Mouse (Mus musculus) kidney, embryonic 14.5 days (tissue): Measurements from ENCODE around the gene Rufy2. TPM values are rescaled to one million over a fixed set of nuclear protein-coding genes. Genes with fewer than 3 reads are reported as not detected.
"Not testable (repeated sequence)": the region's sequence is repeated elsewhere in the genome, so short reads cannot be mapped to it uniquely, and the experiment has no call there.

ENCODE experiments used
- ATAC-seq: fragments of 200-750 bp; cut with Nextera tagmentation; 2 replicates; pipeline ENCODE4 v1.8.0; 2017; ENCODE audit warnings: moderate number of reproducible peaks, mild to moderate bottlenecking, moderate TSS enrichment, moderate library complexity; ENCODE audit not compliant: low FRiP score, low TSS enrichment
- H3K27ac ChIP-seq: fragments of 300-500 bp; sonication (generic); 2 replicates; pipeline ENCODE4 v1.5.1; 2014; ENCODE audit warnings: low read depth, mild to moderate bottlenecking, low read length, moderate library complexity, mixed read lengths
- H3K27me3 ChIP-seq: fragments of 300-500 bp; sonication (generic); 2 replicates; pipeline ENCODE4 v1.6.1; 2014; ENCODE audit warnings: mild to moderate bottlenecking, low read length; ENCODE audit not compliant: control insufficient read depth, insufficient read depth
- H3K36me3 ChIP-seq: fragments of 300-500 bp; sonication (generic); 2 replicates; pipeline ENCODE4 v1.6.1; 2014; ENCODE audit warnings: low read length, mixed read lengths; ENCODE audit not compliant: control insufficient read depth, insufficient read depth
- H3K4me1 ChIP-seq: fragments of 300-500 bp; sonication (generic); 2 replicates; pipeline ENCODE4 v1.6.1; 2014; ENCODE audit warnings: low read length, mixed read lengths; ENCODE audit not compliant: control insufficient read depth, insufficient read depth
- H3K4me2 ChIP-seq: fragments of 300-500 bp; sonication (generic); replicated peaks from 2 replicates; pipeline ENCODE4 v1.6.1; 2014; ENCODE audit warnings: low read depth, mild to moderate bottlenecking, low read length
- H3K4me3 ChIP-seq: fragments of 300-500 bp; sonication (generic); 2 replicates; pipeline ENCODE4 v1.5.1; 2014; ENCODE audit warnings: mild to moderate bottlenecking, low read length
- H3K9ac ChIP-seq: fragments of 300-500 bp; sonication (generic); 2 replicates; pipeline ENCODE4 v1.6.1; 2014; ENCODE audit warnings: low read depth, mild to moderate bottlenecking, low read length, moderate library complexity
- H3K9me3 ChIP-seq: fragments of 300-500 bp; sonication (generic); 2 replicates; pipeline ENCODE4 v1.6.1; 2016; ENCODE audit warnings: low read length; ENCODE audit not compliant: control insufficient read depth
- WGBS: fragments of 180-500 bp; shearing (Covaris S2); extraction: QIAGEN DNeasy Blood & Tissue Kit; methylation state at CpG from one replicate; pipeline ENCODE4 v1.1.7; 2014; 5-methylcytosine and 5-hydroxymethylcytosine counted together
- polyA plus RNA-seq: library from polyadenylated mRNA; unstranded; fragments of >200 nt; fragmentation: Nextera tagmentation; extraction: Ambion mirVana; gene quantifications from 2 replicates; pipeline ENCODE4 v1.2.1, GENCODE M21; 2014

Rufy2 gene
- polyA plus RNA-seq, 1 experiment from 2014 or later = 28.4 TPM

DNA sequence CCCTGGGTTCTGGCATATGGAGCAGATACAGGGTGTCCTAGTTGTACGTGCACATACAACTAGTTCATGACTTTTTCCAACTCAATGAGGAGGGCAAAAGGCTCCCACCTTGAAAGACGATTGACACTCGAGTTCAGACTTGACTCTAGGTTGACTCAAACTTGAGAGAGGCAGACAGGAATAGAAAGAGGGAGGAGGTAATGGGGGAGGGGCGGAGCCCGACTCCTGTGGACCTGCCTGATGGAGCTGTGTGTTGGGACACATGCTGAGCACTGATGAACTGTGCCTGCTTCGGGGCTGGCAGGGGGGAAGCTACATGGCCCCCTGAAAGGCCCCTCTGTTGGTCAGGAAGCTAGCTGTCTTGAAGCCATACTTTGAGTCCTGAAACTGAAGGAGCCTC lies 73.0 kb downstream of the Rufy2 start:
- H3K27ac ChIP-seq = no peak overlapping the region
- no peaks in the 10 kb centered on the region for H3K4me1 ChIP-seq
- no peaks in the 10 kb centered on the region for H3K27me3 ChIP-seq
- no peak overlapping the region for H3K9ac ChIP-seq
- ATAC-seq = no peak
- H3K4me3 ChIP-seq = no peak overlapping the region
- no peaks in the 10 kb centered on the region for H3K9me3 ChIP-seq
- WGBS = 60% methylated on average over 6 of the region's 6 CpGs
- no peaks in the 10 kb centered on the region for H3K36me3 ChIP-seq
- no peak overlapping the region for H3K4me2 ChIP-seq

DNA sequence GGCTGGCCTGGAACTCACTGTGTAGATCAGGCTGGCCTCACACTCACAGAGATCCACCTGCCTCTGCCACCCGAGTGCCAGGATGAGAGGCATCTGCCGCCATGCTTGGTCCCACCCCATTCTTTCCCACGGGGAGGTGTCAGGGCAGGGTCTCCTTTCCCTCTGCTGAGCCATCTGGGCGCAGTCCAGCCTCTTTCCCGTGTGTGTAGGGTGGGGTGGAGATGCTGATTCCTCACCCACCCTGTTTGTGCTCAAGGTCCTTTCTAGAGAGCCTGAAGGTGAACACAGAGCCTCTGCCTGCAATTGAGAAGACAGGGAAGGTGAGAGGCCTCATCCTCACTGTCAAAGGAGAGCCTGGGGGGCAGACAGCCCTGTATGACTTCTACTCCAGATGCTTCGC lies 74.0 kb downstream of the Rufy2 start:
- not testable (repeated sequence) for ATAC-seq, H3K4me1 ChIP-seq, H3K27me3 ChIP-seq, H3K4me2 ChIP-seq, H3K9ac ChIP-seq, H3K9me3 ChIP-seq, H3K36me3 ChIP-seq, H3K27ac ChIP-seq, H3K4me3 ChIP-seq
- 84% methylated on average over 6 of the region's 6 CpGs for WGBS

DNA sequence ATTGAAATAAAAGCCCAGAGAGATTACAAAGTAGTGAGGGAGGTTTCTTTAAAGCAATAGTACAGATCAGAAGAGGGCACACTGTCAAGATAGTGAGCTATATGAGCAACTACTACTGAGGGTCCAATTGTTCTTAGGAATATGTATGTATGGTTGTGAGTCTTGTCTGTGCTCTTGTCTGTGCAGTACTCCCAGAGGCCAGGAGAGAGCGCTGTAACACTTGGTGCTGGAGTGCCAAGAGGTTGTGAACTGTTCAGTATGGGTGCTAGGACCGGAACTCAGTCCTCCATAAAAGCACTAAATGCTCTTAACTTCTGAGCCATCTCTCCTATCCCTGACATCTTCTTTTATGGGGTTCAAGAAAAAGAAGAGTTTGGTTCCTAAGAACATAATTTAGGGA lies 74.6 kb downstream of the Rufy2 start:
- no peak for ATAC-seq
- H3K9ac ChIP-seq = no peak overlapping the region
- WGBS = 83% methylated on average over 2 of the region's 2 CpGs
- H3K9me3 ChIP-seq = no peaks in the 10 kb centered on the region
- H3K36me3 ChIP-seq = no peaks in the 10 kb centered on the region
- no peaks in the 10 kb centered on the region for H3K4me1 ChIP-seq
- no peak overlapping the region for H3K4me3 ChIP-seq
- no peaks in the 10 kb centered on the region for H3K27me3 ChIP-seq
- H3K4me2 ChIP-seq = no peak overlapping the region
- H3K27ac ChIP-seq = no peak overlapping the region

DNA sequence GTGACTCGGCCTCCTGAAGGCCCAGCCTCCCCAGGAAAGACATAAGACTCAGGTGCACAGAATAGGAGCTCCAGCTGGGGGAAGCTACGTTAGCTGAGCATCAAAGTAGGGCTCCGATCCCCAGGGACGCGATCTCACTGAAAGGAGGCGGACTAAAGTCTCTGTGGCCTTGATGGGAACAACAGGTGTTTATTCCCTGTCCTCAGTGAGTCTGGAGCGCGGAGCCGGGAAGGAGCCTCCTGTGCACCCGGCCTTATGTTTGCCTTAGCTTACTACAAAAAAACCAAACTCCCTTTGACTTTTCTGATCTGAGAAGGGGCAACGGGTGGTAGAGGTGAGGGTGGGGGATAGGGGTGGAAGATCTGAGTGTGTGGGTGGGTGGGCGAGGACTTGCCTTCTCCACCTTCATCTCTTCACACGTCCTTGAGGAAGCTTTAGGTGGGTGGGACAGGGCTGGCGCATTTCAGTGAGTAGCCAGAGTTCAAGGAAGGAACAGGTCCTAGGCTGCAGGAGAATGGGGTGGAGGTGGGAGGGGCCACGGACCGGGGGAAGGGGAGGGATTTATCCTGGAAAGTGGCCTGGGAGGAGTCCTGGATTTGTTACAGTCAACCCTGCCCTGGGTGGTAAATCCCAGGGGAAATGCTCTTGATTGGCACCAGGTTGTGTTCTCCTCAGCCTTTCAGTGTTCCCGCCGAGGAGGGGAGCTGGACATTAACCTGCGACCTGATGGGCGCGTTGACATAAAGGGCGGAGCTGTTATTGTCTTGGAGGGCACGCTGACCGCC lies 77.1 kb downstream of the Rufy2 start:
- H3K4me1 ChIP-seq = no peaks in the 10 kb centered on the region
- H3K36me3 ChIP-seq = no peaks in the 10 kb centered on the region
- H3K27ac ChIP-seq = no peak overlapping the region
- H3K4me2 ChIP-seq = no peak overlapping the region; the same call in 1 of the 2 replicates
- H3K27me3 ChIP-seq = no peaks in the 10 kb centered on the region
- H3K4me3 ChIP-seq = no peak overlapping the region
- WGBS = 32% methylated on average over 24 of the region's 24 CpGs
- H3K9me3 ChIP-seq = no peaks in the 10 kb centered on the region
- ATAC-seq = 0 out of 2 replicates have a peak, but pooled peaks have one; percentile 58
- H3K9ac ChIP-seq = no peak overlapping the region

DNA sequence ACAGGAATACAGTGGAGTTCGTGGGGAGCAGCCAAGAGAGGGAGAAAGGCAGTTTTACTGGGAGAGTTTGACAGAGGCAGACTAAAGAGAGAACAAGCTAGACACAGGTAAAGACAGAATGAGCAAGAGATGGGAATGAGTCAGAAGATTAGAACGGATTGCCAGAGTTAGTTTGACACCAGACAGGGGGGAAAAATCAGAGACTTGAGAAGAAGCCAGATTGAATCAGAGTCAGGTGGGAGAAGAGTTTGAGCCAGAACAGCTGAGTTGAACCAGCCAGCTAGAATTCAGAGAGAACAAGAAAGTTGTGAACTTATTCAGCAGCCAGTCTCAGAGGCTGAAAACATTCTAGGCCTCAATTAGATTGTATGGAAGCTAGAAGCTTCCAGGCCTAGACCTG lies 79.8 kb downstream of the Rufy2 start, which contains the start of gene Pbld1:
Pbld1 (plus strand) TSS at position 301 of the 400 bp plus-strand sequence.
- no peak within 1 kb of the TSS for H3K4me2 ChIP-seq
- no peak within 1 kb of the TSS for H3K9ac ChIP-seq
- H3K4me3 ChIP-seq = no peak within 1 kb of the TSS
- no peak for ATAC-seq
- H3K9me3 ChIP-seq = no peaks in the 10 kb centered on the region
- no peaks in the 10 kb centered on the region for H3K27me3 ChIP-seq
- H3K27ac ChIP-seq = no peak within 1 kb of the TSS
- H3K4me1 ChIP-seq = no peaks in the 10 kb centered on the region
- H3K36me3 ChIP-seq = no peaks in the 10 kb centered on the region
- WGBS = 84% methylated on average over 2 of the region's 2 CpGs

DNA sequence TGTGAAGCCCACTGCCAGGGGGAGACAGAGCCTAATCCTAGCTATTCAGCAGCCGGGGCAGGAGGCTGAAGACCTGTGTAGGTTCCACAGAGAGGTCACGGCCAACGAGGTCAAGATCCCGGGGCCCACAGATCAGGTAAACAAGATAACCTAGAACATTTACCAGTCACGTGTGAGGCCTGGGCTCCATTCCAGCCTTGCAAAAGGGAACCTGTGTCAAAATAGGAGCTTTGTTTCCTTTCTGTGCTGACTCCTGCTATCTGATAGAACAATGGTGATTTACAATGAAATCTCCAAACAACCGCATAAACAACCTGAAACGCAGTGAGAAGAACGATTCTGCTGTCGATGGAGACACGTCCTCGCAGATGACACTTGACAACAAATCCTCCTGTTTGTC lies 80.4 kb downstream of the Rufy2 start:
- Histone ChIP-seq H3K4me3 (no peak overlapping the region), H3K27ac (no peak overlapping the region), H3K4me2 (no peak overlapping the region), H3K27me3 (no peaks in the 10 kb centered on the region), H3K9me3 (no peaks in the 10 kb centered on the region), H3K9ac (no peak overlapping the region), H3K4me1 (no peaks in the 10 kb centered on the region), H3K36me3 (no peaks in the 10 kb centered on the region)
- no peak for ATAC-seq
- WGBS = 45% methylated on average over 11 of the region's 11 CpGs

DNA sequence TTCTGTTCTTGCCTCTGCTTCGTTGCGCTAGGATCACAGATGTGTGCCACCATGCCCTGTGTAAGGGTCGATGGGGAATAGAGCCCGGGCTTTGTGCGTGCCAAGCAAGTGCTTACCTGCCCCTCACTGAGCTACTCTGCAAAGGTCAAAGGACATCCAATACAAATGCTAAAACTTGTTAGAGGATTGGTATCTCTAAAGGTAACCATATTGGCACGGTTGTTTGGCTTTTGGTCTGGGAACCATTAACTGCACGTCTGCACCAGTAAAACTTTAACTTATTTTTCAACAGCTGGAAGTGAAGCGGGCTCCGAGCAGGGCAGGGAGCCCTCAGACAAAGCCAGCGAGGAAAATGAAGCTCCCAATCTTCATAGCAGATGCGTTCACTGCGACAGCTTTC lies 81.2 kb downstream of the Rufy2 start:
- no peaks in the 10 kb centered on the region for H3K27me3 ChIP-seq
- 74% methylated on average over 12 of the region's 12 CpGs for WGBS
- no peak overlapping the region for H3K4me3 ChIP-seq
- no peaks in the 10 kb centered on the region for H3K4me1 ChIP-seq
- no peaks in the 10 kb centered on the region for H3K9me3 ChIP-seq
- H3K9ac ChIP-seq = no peak overlapping the region
- no peak overlapping the region for H3K27ac ChIP-seq
- no peak overlapping the region for H3K4me2 ChIP-seq
- no peaks in the 10 kb centered on the region for H3K36me3 ChIP-seq
- no peak for ATAC-seq

DNA sequence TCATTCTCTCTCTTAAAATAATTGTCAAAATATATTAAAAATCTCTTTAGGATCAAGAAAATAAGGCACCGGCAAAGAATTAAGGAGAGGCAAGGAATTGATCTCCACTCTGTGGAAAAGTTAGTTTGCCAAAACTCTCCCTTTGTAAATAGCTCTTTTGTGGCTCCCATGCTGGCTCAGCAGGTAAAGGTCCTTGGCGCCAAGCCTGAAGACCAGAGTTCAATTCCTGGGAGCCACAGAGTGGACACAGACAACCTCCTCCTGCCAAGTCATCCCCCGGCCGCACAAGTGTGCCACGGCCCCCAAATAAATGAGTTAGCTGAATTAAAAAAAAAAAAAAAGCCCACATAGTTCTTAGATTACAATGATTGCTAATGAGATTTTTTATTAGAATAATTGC lies 82.7 kb downstream of the Rufy2 start:
- no peak overlapping the region for H3K4me3 ChIP-seq
- H3K9ac ChIP-seq = no peak overlapping the region
- no peaks in the 10 kb centered on the region for H3K36me3 ChIP-seq
- H3K27me3 ChIP-seq = no peaks in the 10 kb centered on the region
- no peak for ATAC-seq
- WGBS = 95% methylated on average over 5 of the region's 5 CpGs
- no peaks in the 10 kb centered on the region for H3K9me3 ChIP-seq
- H3K27ac ChIP-seq = no peak overlapping the region
- no peaks in the 10 kb centered on the region for H3K4me1 ChIP-seq
- H3K4me2 ChIP-seq = no peak overlapping the region

DNA sequence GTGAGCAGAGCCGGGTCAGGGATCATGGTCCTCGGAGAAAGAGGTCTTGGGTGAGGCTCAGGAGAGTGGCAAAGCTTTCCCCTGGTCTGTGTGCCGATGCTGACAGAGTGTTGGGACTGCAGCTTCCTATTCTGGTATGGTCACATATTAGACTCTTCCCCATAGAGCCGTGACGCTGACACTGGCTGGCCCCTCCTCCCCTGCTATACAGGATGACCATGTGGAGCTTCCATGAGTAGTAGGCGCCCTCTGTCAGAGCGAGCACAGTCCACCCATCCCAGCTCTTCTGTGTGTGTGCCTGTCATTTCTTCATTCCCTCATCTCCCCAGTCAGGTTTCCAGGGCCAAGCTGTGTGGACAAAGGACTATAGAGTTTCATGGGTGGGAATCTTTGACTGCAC lies 83.3 kb downstream of the Rufy2 start:
- H3K4me3 ChIP-seq = no peak overlapping the region
- no peaks in the 10 kb centered on the region for H3K27me3 ChIP-seq
- no peaks in the 10 kb centered on the region for H3K9me3 ChIP-seq
- H3K36me3 ChIP-seq = no peaks in the 10 kb centered on the region
- H3K27ac ChIP-seq = no peak overlapping the region
- ATAC-seq = no peak
- no peak overlapping the region for H3K9ac ChIP-seq
- 81% methylated on average over 7 of the region's 7 CpGs for WGBS
- H3K4me2 ChIP-seq = no peak overlapping the region
- H3K4me1 ChIP-seq = no peaks in the 10 kb centered on the region
